Mouse (Mus musculus) erythroblast, embryonic 14.5 days (primary cell): ENCODE measurements at regions not wholly inside any gene's neighbourhood (a gene's known extent, or its start where the extent isn't known, plus 50 kb on each side); places are given as distances from the start of the nearest gene placed in this dataset.
"Not testable (repeated sequence)": the region's sequence is repeated elsewhere in the genome, so short reads cannot be mapped to it uniquely, and the experiment has no call there.

ENCODE experiments used
- GATA1 ChIP-seq: IDR thresholded peaks from 2 replicates; pipeline ENCODE4 v1.6.1; 2012; ENCODE audit warnings: low read length, inconsistent platforms, mixed read lengths
- TAL1 ChIP-seq: IDR thresholded peaks from 3 replicates; pipeline ENCODE4 v1.6.1; 2012; ENCODE audit warnings: low read length, inconsistent platforms, mixed read lengths

DNA sequence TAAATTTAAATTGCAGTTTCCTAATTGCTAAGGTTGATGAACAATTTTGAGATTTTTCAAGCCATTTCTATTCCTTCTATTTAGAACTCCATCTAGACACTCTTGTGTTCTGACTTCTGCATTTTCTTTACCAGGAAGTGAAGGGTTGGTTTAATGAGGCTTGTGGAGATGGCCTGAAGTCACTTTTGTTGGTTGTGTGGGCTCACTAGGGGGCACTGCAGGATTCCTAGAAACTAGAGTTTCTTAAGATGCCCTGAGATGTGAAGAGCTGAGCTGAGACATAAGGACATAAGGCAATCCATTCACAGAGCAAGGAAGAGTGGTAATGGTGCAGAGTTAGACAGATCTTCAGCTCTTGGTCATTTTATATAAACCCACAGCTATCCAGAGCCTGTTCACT, 656.6 kb downstream of the Dad1 start:
- TF ChIP-seq GATA1, TAL1: not testable (repeated sequence)
